Mouse (Mus musculus) midbrain, embryonic 16.5 days (tissue): ENCODE measurements at regions not wholly inside any gene's neighbourhood (a gene's known extent, or its start where the extent isn't known, plus 50 kb on each side); places are given as distances from the start of the nearest gene placed in this dataset.

Experiments
- ATAC-seq: fragments of 200-750 bp; cut with Nextera tagmentation; 2 replicates; pipeline ENCODE4 v1.8.0; 2017; ENCODE audit warnings: moderate TSS enrichment
- H3K27ac ChIP-seq: fragments of 300-500 bp; sonication (generic); 2 replicates; pipeline ENCODE4 v1.5.1; 2014; ENCODE audit warnings: mild to moderate bottlenecking, low read length, mixed read lengths
- H3K27me3 ChIP-seq: fragments of 300-500 bp; sonication (generic); 2 replicates; pipeline ENCODE4 v1.6.1; 2014; ENCODE audit warnings: low read depth, low read length, mixed read lengths; ENCODE audit not compliant: control insufficient read depth, insufficient read depth
- H3K36me3 ChIP-seq: fragments of 300-500 bp; sonication (generic); 2 replicates; pipeline ENCODE4 v1.6.1; 2014; ENCODE audit warnings: mild to moderate bottlenecking, low read length, moderate library complexity, mixed read lengths; ENCODE audit not compliant: control insufficient read depth, insufficient read depth
- H3K4me1 ChIP-seq: fragments of 300-500 bp; sonication (generic); 2 replicates; pipeline ENCODE4 v1.6.1; 2014; ENCODE audit warnings: mild to moderate bottlenecking, low read length, mixed read lengths; ENCODE audit not compliant: control insufficient read depth, insufficient read depth
- H3K4me2 ChIP-seq: fragments of 300-500 bp; sonication (generic); 2 replicates; pipeline ENCODE4 v1.6.1; 2014; ENCODE audit warnings: mild to moderate bottlenecking, low read length, mixed read lengths
- H3K4me3 ChIP-seq: fragments of 300-500 bp; sonication (generic); 2 replicates; pipeline ENCODE4 v1.5.1; 2014; ENCODE audit warnings: low read depth, mild to moderate bottlenecking, low read length, moderate library complexity, mixed read lengths
- H3K9ac ChIP-seq: fragments of 300-500 bp; sonication (generic); 2 replicates; pipeline ENCODE4 v1.6.1; 2014; ENCODE audit warnings: low read depth, low read length, mixed read lengths
- H3K9me3 ChIP-seq: fragments of 300-500 bp; sonication (generic); replicated peaks from 2 replicates; pipeline ENCODE4 v1.6.1; 2014; ENCODE audit warnings: mild to moderate bottlenecking, low read length, mixed read lengths; ENCODE audit not compliant: control insufficient read depth, poor library complexity, severe bottlenecking
- WGBS: fragments of 180-500 bp; shearing (Covaris S2); extraction: QIAGEN DNeasy Blood & Tissue Kit; methylation state at CpG from one replicate; pipeline ENCODE4 v1.1.7; 2014; 5-methylcytosine and 5-hydroxymethylcytosine counted together

DNA sequence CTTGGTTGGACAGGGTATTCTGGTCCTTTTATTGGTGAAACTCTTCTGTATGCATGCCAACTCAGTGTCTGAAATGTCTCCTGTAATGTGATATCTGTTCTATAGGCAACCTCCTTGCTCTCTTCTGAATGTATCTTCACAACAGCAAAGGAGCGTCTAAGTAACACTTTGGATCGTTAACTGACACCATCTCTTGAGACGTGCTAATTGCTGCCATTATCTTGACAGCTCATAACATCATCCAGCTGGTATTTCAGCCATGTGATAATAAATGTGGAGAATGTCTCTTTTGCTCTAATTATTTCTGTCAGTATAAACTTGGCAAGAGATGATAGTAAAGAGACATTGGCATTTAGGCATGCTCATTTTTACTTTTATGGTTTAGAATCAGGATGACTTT lies 68.8 kb upstream of the Col8a1 start:
- H3K9ac ChIP-seq, result no peak overlapping the region
- H3K4me2 ChIP-seq, result no peak overlapping the region
- no peaks in the 10 kb centered on the region for H3K27me3 ChIP-seq
- no peak overlapping the region for H3K4me3 ChIP-seq
- no peaks in the 10 kb centered on the region for H3K4me1 ChIP-seq
- no peak overlapping the region for H3K27ac ChIP-seq
- WGBS, result 73% methylated on average over 3 of the region's 3 CpGs
- H3K36me3 ChIP-seq, result no peaks in the 10 kb centered on the region
- no peaks in the 10 kb centered on the region for H3K9me3 ChIP-seq
- ATAC-seq, result no peak

DNA sequence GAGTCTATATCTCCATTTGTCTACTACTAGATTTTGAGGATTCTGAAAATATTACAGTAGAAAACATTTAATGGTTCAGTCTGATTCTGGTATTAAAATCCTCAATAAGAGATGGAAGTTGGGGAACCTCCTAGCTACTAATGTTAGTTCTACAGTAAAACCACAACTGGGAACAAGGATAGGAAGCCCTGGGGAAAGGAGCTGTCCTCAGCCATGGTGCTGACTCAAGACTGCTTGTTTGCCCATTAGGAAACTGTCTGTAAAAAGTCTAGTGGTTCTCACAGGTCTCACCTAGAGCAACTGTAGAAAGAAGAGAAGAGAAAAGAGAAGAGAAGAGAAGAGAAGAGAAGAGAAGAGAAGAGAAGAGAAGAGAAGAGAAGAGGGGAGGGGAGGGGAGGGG lies 90.9 kb upstream of the Col8a1 start:
- ATAC-seq, result no peak
- no peaks in the 10 kb centered on the region; the same call in 1 of the 2 replicates for H3K4me1 ChIP-seq
- H3K9me3 ChIP-seq, result no peaks in the 10 kb centered on the region
- H3K9ac ChIP-seq, result no peak overlapping the region
- H3K4me2 ChIP-seq, result no peak overlapping the region
- no peaks in the 10 kb centered on the region for H3K36me3 ChIP-seq
- H3K27ac ChIP-seq, result no peak overlapping the region
- no peaks in the 10 kb centered on the region for H3K27me3 ChIP-seq
- H3K4me3 ChIP-seq, result no peak overlapping the region

DNA sequence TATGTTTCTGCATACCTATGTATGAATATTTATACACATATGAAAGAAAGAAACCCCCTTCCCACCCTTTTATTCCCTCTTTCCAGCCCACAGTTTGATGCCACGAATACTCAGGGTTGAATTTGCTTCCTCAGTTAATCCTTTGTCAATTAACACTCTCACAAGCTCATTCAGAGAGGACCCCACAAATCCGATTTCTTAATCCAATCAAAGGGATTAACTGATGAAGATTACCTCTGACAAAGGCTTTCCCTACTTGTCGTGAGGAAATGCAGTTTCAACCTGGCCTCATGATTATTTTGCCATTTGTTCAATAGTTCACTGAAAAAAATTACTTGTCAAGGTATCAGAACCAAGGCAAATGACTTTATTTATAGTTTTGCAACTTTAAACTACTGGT lies 91.8 kb upstream of the Col8a1 start:
- Histone ChIP-seq H3K4me3 (no peak overlapping the region), H3K36me3 (no peaks in the 10 kb centered on the region), H3K9me3 (no peaks in the 10 kb centered on the region), H3K27ac (no peak overlapping the region), H3K4me1 (no peaks in the 10 kb centered on the region; the same call in 1 of the 2 replicates), H3K27me3 (no peaks in the 10 kb centered on the region), H3K4me2 (no peak overlapping the region), H3K9ac (no peak overlapping the region)
- 5% methylated on average over 3 of the region's 3 CpGs for WGBS
- no peak for ATAC-seq

DNA sequence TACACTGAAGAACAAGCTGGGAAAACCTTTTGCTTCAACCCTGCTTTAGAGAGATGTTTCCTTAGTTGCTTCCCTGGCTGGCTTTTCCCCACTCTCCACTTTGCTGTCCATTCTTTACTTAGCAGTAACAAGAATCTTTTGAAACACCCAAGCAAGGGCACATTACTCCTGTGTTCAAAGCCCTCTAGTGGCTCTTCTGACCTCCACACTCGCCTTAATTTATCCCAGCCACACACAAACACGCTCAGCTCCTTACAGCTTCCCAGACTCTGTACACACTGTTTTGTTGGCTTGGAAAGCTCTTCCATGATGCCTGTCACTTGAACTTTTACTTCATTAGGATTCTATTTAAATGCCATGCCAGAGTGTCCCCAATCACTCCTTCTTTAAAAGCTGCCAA lies 97.3 kb upstream of the Col8a1 start:
- H3K4me2 ChIP-seq, result no peak overlapping the region
- no peaks in the 10 kb centered on the region for H3K27me3 ChIP-seq
- no peaks in the 10 kb centered on the region for H3K4me1 ChIP-seq
- H3K9ac ChIP-seq, result no peak overlapping the region
- no peaks in the 10 kb centered on the region for H3K36me3 ChIP-seq
- no peak overlapping the region for H3K27ac ChIP-seq
- H3K9me3 ChIP-seq, result no peaks in the 10 kb centered on the region
- WGBS, result 49% methylated on average over 2 of the region's 2 CpGs
- no peak for ATAC-seq
- H3K4me3 ChIP-seq, result no peak overlapping the region

DNA sequence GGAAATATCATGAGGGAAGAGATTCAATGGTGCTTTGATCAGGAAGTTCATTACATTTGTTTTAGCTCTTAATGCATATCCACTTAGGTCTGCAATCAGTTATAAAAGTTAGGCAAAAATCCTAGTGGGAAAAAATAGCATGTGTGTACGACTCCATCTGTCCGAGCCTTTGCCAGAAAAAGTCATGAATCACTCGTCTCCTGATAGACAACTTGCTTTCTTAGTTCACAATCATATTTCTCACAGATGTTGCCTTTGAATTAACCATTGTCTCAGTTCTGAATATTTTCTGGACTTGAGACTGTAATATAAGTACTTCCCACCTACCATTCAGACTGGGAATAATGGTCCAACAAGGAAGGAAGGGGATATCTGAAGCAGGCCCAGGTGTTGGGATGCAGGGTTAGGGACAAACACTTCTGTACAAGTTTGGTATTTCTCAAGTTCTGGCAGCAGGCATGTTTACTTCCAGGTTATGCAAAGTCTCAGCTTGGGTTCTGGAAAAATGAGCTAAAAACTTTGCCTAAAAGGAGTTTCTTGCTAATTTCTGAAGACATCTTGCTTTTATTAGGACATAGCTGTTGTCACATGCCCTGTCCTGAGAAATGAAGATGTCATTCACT lies 98.4 kb upstream of the Col8a1 start:
- no peaks in the 10 kb centered on the region for H3K9me3 ChIP-seq
- H3K4me3 ChIP-seq, result no peak overlapping the region
- ATAC-seq, result no peak
- no peaks in the 10 kb centered on the region for H3K27me3 ChIP-seq
- no peak overlapping the region for H3K27ac ChIP-seq
- WGBS, result 91% methylated on average over 3 of the region's 3 CpGs
- H3K4me1 ChIP-seq, result no peaks in the 10 kb centered on the region; the same call in 1 of the 2 replicates
- H3K4me2 ChIP-seq, result no peak overlapping the region
- no peak overlapping the region for H3K9ac ChIP-seq
- H3K36me3 ChIP-seq, result no peaks in the 10 kb centered on the region

DNA sequence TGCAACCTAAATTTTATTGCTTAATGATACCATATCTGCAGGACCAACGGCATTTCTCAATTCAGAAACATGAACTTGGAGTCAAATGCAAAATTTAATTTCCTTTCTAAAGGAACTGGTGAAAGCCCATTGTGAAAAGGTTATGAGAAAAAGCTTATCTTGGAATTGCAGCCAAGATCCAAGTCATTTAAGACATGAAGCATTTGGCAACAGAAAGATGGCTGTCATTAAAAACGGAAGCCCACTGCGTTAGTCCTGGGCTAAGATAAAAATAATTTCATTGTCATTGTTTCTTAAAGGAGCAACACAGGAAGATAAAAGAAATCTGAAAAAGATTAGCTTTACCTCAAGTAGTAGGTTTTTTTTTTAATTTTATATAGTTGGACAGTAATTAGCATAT lies 99.2 kb upstream of the Col8a1 start:
- 73% methylated on average over 3 of the region's 3 CpGs for WGBS

DNA sequence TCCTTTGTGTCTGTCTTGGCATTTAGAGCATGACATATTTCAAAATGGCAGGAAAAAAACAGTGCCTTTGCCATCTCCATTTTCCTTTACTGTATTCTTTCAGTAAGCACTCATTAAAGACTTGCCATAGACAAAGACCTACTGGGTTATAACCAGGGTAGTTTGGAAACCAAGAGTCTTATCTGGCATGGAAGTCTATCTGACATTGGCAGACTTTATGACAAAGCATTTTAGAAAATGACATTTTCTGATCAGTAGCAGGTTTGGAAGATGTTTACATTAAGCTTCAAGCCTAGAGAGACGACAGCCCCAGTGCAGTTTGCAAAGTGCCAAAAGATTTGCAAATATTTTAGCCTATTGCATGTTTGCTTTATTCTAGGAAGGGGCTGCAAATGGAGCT lies 102.5 kb upstream of the Col8a1 start:
- Histone ChIP-seq H3K27ac (no peak overlapping the region), H3K9me3 (no peaks in the 10 kb centered on the region), H3K4me1 (peaks cover 9% of the 10 kb centered on the region; the same call in 1 of the 2 replicates), H3K27me3 (no peaks in the 10 kb centered on the region), H3K4me3 (no peak overlapping the region), H3K9ac (no peak overlapping the region), H3K4me2 (no peak overlapping the region), H3K36me3 (no peaks in the 10 kb centered on the region)
- WGBS, result 44% methylated on average over 1 of the region's 1 CpGs
- no peak for ATAC-seq

More for the DNA sequence above, 99.2 kb upstream of the Col8a1 start:
- Histone ChIP-seq H3K9ac (no peak overlapping the region), H3K27me3 (no peaks in the 10 kb centered on the region), H3K4me2 (no peak overlapping the region), H3K36me3 (no peaks in the 10 kb centered on the region), H3K4me1 (peaks cover 8% of the 10 kb centered on the region; the same call in 1 of the 2 replicates), H3K9me3 (no peaks in the 10 kb centered on the region), H3K4me3 (no peak overlapping the region), H3K27ac (no peak overlapping the region)
- no peak for ATAC-seq

DNA sequence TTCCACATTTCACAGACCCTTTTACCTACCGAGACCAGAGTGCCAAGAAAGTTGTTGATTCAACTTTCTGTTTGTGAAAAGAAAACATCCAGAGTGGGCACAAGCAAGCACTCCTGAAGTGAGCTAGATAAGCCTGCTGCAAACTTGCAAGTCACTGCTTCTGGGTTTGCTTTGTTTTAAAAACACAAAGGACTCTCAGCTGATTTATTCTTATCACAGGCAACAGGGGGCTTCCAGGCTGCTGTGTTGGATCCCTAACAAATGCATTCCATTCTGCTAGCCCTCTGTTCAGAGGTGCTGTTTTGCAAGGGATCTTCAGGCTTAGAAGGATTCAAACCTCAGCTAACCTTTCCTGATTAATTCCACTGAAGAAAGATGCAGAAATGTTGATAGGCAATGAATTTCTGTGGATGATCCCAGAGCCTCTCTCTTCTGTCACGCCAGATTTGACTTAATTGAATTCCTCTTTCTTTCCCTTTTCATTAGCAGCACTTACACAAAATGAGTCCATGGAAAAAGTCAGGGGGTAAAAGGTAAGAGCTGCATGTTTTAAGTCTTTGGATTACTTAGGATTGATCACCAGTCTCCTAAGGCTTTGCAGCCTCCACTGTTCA lies 103.7 kb upstream of the Col8a1 start:
- H3K9me3 ChIP-seq, result no peaks in the 10 kb centered on the region
- no peak overlapping the region for H3K9ac ChIP-seq
- no peak overlapping the region for H3K27ac ChIP-seq
- peak overlapping the region; percentile 13; the same call in 1 of the 2 replicates for H3K4me2 ChIP-seq
- H3K4me3 ChIP-seq, result no peak overlapping the region
- ATAC-seq, result peak; percentile 76
- no peaks in the 10 kb centered on the region for H3K27me3 ChIP-seq
- WGBS, result 2% methylated on average over 2 of the region's 2 CpGs
- H3K36me3 ChIP-seq, result no peaks in the 10 kb centered on the region
- peaks cover 9% of the 10 kb centered on the region; the same call in 1 of the 2 replicates for H3K4me1 ChIP-seq

DNA sequence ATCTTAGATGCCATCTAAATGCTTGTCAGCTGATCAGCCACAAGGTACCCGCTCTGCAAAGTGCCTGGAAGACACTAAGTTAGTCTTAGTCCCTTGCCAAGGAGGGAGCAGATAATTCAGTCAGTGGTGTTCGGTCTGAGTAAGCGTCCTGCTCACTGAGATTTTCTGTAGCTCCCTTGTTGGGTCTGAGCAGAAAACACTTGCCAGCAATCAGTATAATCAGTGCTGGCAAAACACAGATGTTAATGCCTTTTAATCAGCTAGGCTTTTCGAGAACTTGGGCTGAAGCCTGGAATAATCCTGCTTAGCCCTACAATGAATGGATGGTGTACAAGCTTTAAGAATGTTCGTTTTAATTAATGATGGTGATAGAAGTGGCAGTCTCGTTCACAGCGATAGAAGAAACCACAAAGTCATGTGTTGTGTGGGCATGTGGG lies 104.2 kb upstream of the Col8a1 start:
- 7% methylated on average over 7 of the region's 7 CpGs for WGBS
- Histone ChIP-seq H3K27me3 (no peaks in the 10 kb centered on the region), H3K9me3 (no peaks in the 10 kb centered on the region), H3K4me1 (peaks cover 9% of the 10 kb centered on the region; the same call in 1 of the 2 replicates), H3K4me3 (no peak overlapping the region), H3K27ac (no peak overlapping the region), H3K36me3 (no peaks in the 10 kb centered on the region), H3K4me2 (peak overlapping the region; percentile 13; the same call in 1 of the 2 replicates), H3K9ac (no peak overlapping the region)
- peak; percentile 88 for ATAC-seq
